Mouse (Mus musculus) WW6 (cell line): Measurements from ENCODE around the gene Pym1.

Experiments used
- DNase-seq: peaks from one replicate; pipeline ENCODE4 v3.0.0-alpha.2; 2013; ENCODE audit warnings: low read depth, low spot score

The Pym1 gene

DNA sequence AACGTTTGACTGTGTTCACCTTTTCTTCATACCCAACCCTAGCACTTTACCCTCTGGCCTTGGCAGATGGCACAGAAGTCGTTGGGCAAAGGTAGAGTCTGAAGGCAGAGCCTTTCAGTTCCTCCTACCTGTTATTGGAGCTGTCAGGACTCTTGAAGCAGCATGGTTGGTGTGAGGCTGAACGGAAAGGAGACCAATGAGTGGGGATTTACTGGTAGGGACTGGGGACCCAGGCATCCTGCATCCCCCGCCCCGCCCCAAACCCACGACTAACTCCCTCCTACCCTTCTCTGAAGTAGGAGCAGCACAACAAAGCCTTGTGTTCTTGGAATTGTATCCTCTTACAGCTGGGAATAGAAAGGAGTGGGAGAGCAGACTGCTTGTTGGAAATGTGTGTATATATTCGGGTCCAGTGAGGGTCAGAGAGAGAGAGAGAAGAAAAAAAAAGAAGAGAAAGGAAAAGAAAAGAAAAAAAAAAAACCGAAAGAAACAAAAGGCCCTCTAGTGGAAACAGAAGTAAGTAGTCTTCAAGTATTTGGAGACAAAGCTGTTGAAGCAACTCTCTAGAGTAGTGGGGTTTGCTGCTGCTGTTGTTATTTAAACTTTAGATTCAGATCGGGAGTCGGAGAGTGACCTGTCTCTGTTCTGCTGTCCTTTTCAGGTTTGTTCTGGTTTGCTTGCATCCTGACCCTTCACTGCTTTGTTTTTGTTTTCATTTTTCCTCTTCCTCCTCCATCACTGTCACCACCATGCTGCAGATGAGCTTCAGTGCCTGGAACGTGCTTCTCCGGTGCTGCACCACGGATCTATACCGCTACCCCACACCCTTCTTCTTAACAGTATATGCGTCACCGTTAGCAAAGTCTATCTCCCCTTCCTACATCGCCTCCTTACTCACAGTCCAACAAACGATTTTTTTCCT lies 2.7 kb upstream of the Pym1 start, which contains the start of gene Dgka:
Dgka (minus strand) TSS at position 176 of the 922 bp plus-strand sequence.
- DNase-seq = no peak

DNA sequence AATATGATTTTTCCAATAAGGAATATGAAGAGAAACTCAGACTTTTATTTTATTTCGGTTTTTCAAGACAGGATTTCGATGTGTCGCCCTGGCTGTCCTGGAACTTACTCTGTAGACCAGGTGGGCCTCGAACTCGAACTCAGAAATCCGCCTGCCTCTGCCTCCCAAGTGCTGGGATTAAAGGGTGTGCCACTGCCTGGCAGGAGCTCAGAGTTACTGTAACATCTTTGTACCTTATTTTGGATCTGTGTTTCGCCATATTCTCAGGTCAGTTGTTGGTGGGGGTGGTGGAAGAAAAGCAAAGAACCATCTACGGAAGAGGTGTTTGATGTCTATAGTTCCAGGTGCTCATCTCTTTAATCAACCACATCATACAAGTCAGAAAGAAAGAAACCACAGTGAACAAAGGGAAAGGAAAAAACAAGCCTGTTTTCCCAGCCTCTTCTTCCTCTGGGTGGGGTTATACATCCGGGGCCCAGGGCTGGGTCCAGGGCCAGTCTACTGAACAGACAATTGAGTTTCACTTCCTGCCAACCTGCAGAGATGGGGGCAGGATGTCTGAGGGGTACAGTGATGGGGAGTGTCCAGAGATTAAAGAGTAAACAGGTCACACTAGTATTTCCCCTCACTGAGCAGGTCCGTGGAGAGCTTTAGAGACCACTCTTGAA lies 1.6 kb upstream of the Pym1 start:
- no peak for DNase-seq

GRCm38 (mm10) chr10:128746972-128747645 lies 580 bp upstream of the Pym1 start:
- DNase-seq = no peak

DNA sequence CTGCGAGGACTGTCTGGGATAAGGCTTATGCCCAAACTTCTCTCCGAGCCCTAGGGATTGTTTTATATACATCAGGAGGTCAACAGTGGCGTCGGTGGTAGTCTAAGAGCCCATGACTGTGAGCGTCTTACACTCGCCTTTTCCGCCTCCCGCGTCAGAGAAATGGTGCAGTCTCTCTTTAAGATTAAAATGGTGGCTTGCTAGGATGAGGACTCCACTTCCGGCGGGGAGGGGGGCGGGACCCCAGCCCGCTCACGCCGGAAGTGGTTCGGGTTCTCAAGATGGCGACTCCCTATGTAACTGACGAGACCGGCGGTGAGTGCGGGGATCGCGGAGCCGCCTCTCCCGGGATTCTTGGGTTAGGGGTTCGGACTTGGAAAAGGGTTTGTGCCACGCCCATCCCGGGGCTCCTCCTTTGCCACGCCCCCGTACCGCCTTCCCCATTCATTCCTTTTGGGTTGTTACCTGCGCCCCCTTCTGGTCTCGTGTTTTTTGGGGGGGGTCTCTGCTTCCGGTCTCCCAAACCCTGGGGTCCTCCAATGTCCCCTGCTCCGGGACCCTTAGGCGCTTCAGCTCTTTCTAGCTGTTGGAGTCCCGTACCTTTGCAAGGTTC lies 669 bp downstream of the Pym1 start:
- peak; percentile 78 for DNase-seq

- DNase-seq = no peak
Observed at GRCm38 (mm10) chr10:128772895-128773294, 25.2 kb downstream of the Pym1 start.

GRCm38 (mm10) chr10:128773685-128774084 lies 26.0 kb downstream of the Pym1 start:
- no peak for DNase-seq

GRCm38 (mm10) chr10:128778441-128778840 lies 30.8 kb downstream of the Pym1 start:
- no peak for DNase-seq

DNA sequence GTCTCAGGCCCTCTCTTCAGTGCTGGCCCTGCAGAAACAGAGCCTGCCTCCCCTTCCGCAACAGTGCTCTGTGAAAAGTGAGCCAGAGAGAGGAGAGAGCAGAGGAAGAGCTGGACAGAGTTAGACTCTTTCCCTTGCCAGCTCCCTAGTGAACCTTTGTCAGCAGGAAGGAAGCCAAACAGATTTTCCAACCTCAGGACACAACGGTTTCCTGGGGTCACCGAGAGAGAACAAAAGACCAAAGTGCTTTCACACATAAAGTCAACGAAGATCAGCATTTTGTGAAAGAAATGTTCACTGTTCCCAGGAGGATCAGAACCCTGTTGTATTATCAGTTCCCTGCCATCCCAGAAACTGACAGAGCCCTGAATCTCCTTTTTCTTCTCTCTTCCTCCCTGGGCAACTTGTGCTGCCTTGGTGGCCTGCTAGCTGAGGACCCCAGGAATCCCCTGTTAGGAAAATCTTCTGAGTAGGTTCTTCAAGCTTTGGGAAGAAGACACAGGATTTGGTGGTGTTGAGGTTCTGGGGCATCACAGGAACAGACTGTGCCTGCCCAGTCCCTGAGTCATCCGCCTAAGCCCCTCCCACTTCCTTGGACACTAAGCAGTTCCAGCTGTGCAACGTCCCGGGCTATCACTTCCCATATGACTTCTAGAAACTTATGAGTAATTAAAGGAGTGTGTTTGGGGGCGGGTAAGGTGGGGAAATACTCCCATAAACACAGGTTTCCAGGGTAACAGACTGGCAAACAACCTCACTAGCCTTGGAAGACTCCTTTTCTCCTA lies 31.5 kb downstream of the Pym1 start:
- no peak for DNase-seq

DNA sequence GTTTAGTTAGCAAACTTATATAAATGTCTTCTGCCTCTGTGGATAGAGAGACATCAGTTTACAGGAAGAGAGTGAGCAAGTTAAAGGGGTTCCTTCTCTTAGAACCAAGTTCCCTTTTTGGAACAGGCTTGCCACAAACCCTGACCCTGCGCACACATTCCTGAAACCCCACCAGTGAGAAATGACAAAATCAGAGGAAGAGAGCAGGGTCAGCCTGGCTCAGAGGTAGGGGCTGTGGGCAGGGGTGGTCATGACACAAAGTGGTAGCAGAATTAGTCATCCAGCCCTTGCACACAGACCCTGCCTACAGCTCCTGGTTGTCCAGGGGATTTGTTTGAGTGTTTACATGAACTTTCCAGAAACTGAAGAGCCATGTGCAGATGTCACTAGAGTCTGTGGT lies 32.5 kb downstream of the Pym1 start:
- no peak for DNase-seq

DNA sequence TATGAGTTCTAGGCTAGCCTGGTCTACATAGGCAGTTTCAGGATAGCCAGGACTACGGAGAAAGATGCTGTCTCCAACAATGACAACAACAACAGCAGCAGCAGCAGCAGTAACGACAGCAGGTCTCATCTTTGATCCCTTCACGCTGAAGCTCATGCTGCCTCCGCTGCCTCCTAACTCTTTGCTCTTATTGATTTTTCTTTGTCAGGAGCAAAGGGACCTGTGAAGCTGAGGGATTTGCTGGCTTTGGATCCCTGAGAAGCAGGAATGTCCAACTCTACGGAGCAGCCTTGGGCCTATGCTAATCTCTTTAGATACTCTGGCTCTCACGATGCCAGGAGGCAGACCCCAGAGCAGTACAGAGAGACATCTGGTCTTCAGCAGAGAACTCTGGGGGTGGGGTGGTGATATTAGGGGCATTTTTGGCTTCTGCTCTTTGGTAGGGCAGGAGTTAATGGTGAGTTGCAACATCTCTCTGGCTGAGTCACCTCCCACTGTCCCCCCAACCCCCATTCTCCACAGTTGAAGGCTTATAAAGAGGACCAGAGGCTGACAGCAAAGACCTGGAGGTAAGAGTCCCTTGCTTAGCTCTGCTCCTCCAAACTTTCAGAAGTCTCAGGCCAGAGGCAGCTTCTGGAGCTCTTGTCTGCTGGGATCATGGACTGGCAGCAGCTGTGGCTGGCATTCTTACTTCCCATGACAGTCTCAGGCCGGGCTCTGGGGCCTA lies 42.9 kb downstream of the Pym1 start, which contains the start of gene Mmp19:
Mmp19 (plus strand) TSS at position 513 of the 727 bp plus-strand sequence.
- DNase-seq = no peak

DNA sequence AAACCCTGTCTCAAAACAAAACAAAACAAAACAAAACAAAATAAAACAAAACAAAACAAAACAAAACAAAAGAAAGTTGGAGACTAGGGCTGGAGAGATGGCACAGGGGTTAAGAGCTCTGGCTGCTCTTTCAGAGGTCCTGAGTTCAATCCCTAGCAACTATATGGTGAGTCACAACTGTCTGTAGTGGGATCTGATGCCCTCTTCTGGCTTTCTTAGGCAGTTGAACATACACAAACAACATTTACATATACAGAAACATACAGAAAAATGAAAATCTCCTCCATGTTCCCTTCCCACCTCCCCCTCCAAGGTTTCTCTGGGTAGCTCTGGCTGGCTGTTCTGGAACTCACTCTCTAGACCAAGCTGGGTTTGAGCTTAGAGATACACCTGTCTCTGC lies 44.4 kb downstream of the Pym1 start:
- DNase-seq = no peak

GRCm38 (mm10) chr10:128793258-128793657 lies 45.6 kb downstream of the Pym1 start:
- DNase-seq = no peak

DNA sequence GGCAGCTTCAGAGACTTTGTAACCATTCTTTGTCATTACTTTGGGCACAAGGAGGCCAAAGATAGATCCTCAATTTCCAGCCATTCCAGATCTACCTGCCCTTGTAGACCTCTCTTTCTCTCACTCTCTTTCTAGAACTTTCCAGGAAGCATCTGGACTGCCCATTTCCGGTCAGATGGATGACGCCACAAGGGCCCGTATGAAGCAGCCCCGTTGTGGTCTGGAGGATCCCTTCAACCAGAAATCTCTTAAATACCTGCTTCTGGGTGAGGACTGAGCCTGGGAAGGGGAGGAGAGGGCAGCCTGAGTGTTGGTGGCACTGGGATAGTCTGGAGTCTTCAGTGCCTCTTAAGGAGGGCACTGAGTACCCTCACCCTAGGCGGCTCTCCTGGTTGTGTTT lies 46.7 kb downstream of the Pym1 start:
- no peak for DNase-seq

- DNase-seq = no peak
Observed at GRCm38 (mm10) chr10:128795581-128795980, 47.9 kb downstream of the Pym1 start.

DNA sequence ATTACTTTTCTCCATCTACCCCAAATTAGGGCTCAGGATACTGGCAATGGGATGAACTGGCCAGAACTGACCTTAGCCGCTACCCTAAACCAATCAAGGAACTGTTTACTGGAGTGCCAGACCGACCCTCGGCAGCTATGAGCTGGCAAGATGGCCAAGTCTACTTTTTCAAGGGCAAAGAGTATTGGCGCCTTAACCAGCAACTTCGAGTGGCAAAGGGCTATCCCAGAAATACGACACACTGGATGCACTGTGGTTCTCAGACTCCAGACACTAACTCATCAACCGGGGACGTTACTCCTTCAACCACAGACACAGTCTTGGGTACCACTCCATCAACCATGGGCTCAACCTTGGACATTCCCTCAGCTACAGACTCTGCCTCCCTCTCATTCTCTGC lies 51.0 kb downstream of the Pym1 start:
- DNase-seq = no peak

GRCm38 (mm10) chr10:128801981-128802495 lies 54.3 kb downstream of the Pym1 start:
- DNase-seq = no peak

DNA sequence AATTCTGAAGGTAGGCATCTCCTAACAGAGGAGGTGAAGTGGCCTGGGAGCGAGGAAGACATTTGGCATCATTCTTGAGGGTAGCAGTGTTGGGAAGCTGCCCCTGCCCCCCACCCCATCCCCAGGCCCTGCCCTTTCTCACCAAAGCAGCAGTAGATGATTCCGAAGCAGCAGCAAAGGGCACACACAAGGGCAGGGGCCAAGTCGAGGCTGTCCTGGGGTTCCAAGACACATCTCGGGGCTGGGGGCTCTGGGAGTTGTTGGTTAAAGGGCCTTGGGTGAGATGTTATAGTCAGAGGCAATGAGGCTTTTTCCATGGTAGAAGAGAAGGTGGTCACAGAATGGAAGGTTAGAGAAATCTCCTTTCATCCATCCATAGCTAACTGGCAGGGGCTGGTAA lies 55.3 kb downstream of the Pym1 start:
- no peak for DNase-seq

DNA sequence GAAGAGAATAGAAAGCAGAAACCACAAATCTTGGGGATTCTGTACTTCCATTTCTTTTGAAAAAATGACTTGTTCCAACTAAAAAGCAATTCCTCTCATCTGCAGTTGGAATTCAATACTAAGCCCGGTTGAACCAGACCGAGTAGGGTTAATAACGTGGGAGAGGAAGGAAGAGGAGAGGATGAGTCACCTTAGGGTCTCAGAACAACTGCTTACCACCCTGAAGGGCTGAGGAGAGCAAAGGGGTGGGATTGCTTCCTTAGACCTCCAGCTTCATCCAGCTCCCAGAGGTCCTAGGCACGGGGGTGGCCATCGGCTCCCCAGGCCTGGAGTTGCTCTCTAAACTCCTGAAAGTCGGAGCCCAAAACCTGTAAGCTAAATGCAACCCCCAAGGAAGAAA lies 55.7 kb downstream of the Pym1 start:
- DNase-seq = no peak

GRCm38 (mm10) chr10:128803771-128804270 lies 56.1 kb downstream of the Pym1 start, which contains the start of gene Dnajc14:
TSS of gene Dnajc14 (plus strand) at chr10:128804062.
- peak; percentile 28 for DNase-seq
